Mouse (Mus musculus) stomach, embryonic 16.5 days (tissue): ENCODE data around the gene Myb. TPM values are rescaled to one million over a fixed set of nuclear protein-coding genes. Genes with fewer than 3 reads are reported as not detected.

Source experiments
- ATAC-seq: fragments of 200-750 bp; cut with Nextera tagmentation; 2 replicates; pipeline ENCODE4 v1.8.0; 2017; ENCODE audit warnings: moderate number of reproducible peaks, moderate TSS enrichment; ENCODE audit not compliant: insufficient read depth, low FRiP score
- H3K27ac ChIP-seq: fragments of 300-500 bp; sonication (generic); 2 replicates; pipeline ENCODE4 v1.5.1; 2014; ENCODE audit warnings: low read length
- H3K27me3 ChIP-seq: fragments of 300-500 bp; sonication (generic); 2 replicates; pipeline ENCODE4 v1.6.1; 2014; ENCODE audit warnings: low read length, control low read depth, mixed read lengths; ENCODE audit not compliant: control insufficient read depth, insufficient read depth
- H3K36me3 ChIP-seq: fragments of 300-500 bp; sonication (generic); 2 replicates; pipeline ENCODE4 v1.6.1; 2014; ENCODE audit warnings: low read length; ENCODE audit not compliant: control insufficient read depth, insufficient read depth
- H3K4me1 ChIP-seq: fragments of 300-500 bp; sonication (generic); 2 replicates; pipeline ENCODE4 v1.6.1; 2014; ENCODE audit warnings: low read length, control low read depth, mixed read lengths; ENCODE audit not compliant: control insufficient read depth, insufficient read depth
- H3K4me2 ChIP-seq: fragments of 300-500 bp; sonication (generic); 2 replicates; pipeline ENCODE4 v1.6.1; 2014; ENCODE audit warnings: low read depth, low read length, mixed read lengths
- H3K4me3 ChIP-seq: fragments of 300-500 bp; sonication (generic); replicated peaks from 2 replicates; pipeline ENCODE4 v1.5.1; 2014; ENCODE audit warnings: mild to moderate bottlenecking, low read length
- H3K9ac ChIP-seq: fragments of 300-500 bp; sonication (generic); 2 replicates; pipeline ENCODE4 v1.6.1; 2014; ENCODE audit warnings: low read length
- H3K9me3 ChIP-seq: fragments of 300-500 bp; sonication (generic); replicated peaks from 2 replicates; pipeline ENCODE4 v1.6.1; 2016; ENCODE audit warnings: low read length, control low read depth; ENCODE audit not compliant: control insufficient read depth
- WGBS: fragments of 180-500 bp; shearing (Covaris S2); extraction: QIAGEN DNeasy Blood & Tissue Kit; methylation state at CpG from one replicate; pipeline ENCODE4 v1.1.7; 2014; 5-methylcytosine and 5-hydroxymethylcytosine counted together
- polyA plus RNA-seq: library from polyadenylated mRNA; unstranded; fragments of >200 nt; fragmentation: Nextera tagmentation; extraction: Ambion mirVana; gene quantifications from 2 replicates; pipeline ENCODE4 v1.2.1, GENCODE M21; 2015

The Myb gene
- polyA plus RNA-seq, 1 experiment from 2014 or later = 4.2 TPM

GRCm38 (mm10) chr10:21114459-21114858, 46.3 kb downstream of the Myb start:
- Histone ChIP-seq H3K9ac (no peak overlapping the region), H3K4me3 (no peak overlapping the region), H3K4me2 (no peak overlapping the region), H3K4me1 (no peaks in the 10 kb centered on the region), H3K9me3 (no peaks in the 10 kb centered on the region), H3K27me3 (no peaks in the 10 kb centered on the region), H3K27ac (no peak overlapping the region), H3K36me3 (no peaks in the 10 kb centered on the region)
- ATAC-seq = no peak
- WGBS = 94% methylated on average over 2 of the region's 2 CpGs

- WGBS = 91% methylated on average over 2 of the region's 2 CpGs
- Histone ChIP-seq H3K4me1 (no peaks in the 10 kb centered on the region), H3K27ac (no peak overlapping the region), H3K4me3 (no peak overlapping the region), H3K27me3 (no peaks in the 10 kb centered on the region), H3K4me2 (no peak overlapping the region), H3K9ac (no peak overlapping the region), H3K9me3 (no peaks in the 10 kb centered on the region), H3K36me3 (no peaks in the 10 kb centered on the region)
- ATAC-seq = no peak
Measured at GRCm38 (mm10) chr10:21112689-21113088, 48.1 kb downstream of the Myb start.

- Histone ChIP-seq H3K4me1 (no peaks in the 10 kb centered on the region), H3K36me3 (no peaks in the 10 kb centered on the region), H3K27me3 (no peaks in the 10 kb centered on the region), H3K9ac (no peak overlapping the region), H3K4me2 (no peak overlapping the region), H3K9me3 (no peaks in the 10 kb centered on the region), H3K27ac (no peak overlapping the region), H3K4me3 (no peak overlapping the region)
- 47% methylated on average over 7 of the region's 7 CpGs for WGBS
- ATAC-seq = no peak
Measured at GRCm38 (mm10) chr10:21109337-21110056, 51.3 kb downstream of the Myb start.

GRCm38 (mm10) chr10:21108796-21109195, 52.0 kb downstream of the Myb start:
- 88% methylated on average over 2 of the region's 2 CpGs for WGBS

GRCm38 (mm10) chr10:21108182-21108581, 52.6 kb downstream of the Myb start:
- H3K4me1 ChIP-seq = no peaks in the 10 kb centered on the region
- 83% methylated on average over 5 of the region's 5 CpGs for WGBS
- no peak overlapping the region for H3K4me2 ChIP-seq
- no peak overlapping the region for H3K27ac ChIP-seq
- H3K4me3 ChIP-seq = no peak overlapping the region
- ATAC-seq = no peak
- no peaks in the 10 kb centered on the region for H3K27me3 ChIP-seq
- no peaks in the 10 kb centered on the region for H3K36me3 ChIP-seq
- no peak overlapping the region for H3K9ac ChIP-seq
- no peaks in the 10 kb centered on the region for H3K9me3 ChIP-seq

More at GRCm38 (mm10) chr10:21108796-21109195, 52.0 kb downstream of the Myb start:
- Histone ChIP-seq H3K4me3 (no peak overlapping the region), H3K4me1 (no peaks in the 10 kb centered on the region), H3K27me3 (no peaks in the 10 kb centered on the region), H3K9ac (no peak overlapping the region), H3K4me2 (no peak overlapping the region), H3K36me3 (no peaks in the 10 kb centered on the region), H3K9me3 (no peaks in the 10 kb centered on the region), H3K27ac (no peak overlapping the region)
- no peak for ATAC-seq

GRCm38 (mm10) chr10:21105206-21105605, 55.6 kb downstream of the Myb start:
- no peak overlapping the region for H3K4me2 ChIP-seq
- H3K9ac ChIP-seq = no peak overlapping the region
- no peaks in the 10 kb centered on the region for H3K27me3 ChIP-seq
- H3K27ac ChIP-seq = no peak overlapping the region
- H3K4me1 ChIP-seq = no peaks in the 10 kb centered on the region
- no peaks in the 10 kb centered on the region for H3K9me3 ChIP-seq
- no peaks in the 10 kb centered on the region for H3K36me3 ChIP-seq
- WGBS = 88% methylated on average over 2 of the region's 2 CpGs
- ATAC-seq = no peak
- H3K4me3 ChIP-seq = no peak overlapping the region

- WGBS = 79% methylated on average over 7 of the region's 7 CpGs
- no peaks in the 10 kb centered on the region for H3K4me1 ChIP-seq
Measured at GRCm38 (mm10) chr10:21102689-21103088, 58.1 kb downstream of the Myb start.

GRCm38 (mm10) chr10:21101948-21102347, 58.8 kb downstream of the Myb start:
- H3K9me3 ChIP-seq = no peaks in the 10 kb centered on the region
- H3K27me3 ChIP-seq = no peaks in the 10 kb centered on the region
- WGBS = 49% methylated on average over 4 of the region's 4 CpGs
- H3K4me3 ChIP-seq = no peak overlapping the region
- ATAC-seq = no peak
- H3K9ac ChIP-seq = no peak overlapping the region
- no peak overlapping the region for H3K4me2 ChIP-seq
- H3K27ac ChIP-seq = no peak overlapping the region
- no peaks in the 10 kb centered on the region for H3K4me1 ChIP-seq
- no peaks in the 10 kb centered on the region for H3K36me3 ChIP-seq

More at GRCm38 (mm10) chr10:21102689-21103088, 58.1 kb downstream of the Myb start:
- H3K27me3 ChIP-seq = no peaks in the 10 kb centered on the region
- no peak for ATAC-seq
- H3K9me3 ChIP-seq = no peaks in the 10 kb centered on the region
- H3K9ac ChIP-seq = no peak overlapping the region
- no peaks in the 10 kb centered on the region for H3K36me3 ChIP-seq
- no peak overlapping the region for H3K27ac ChIP-seq
- H3K4me3 ChIP-seq = no peak overlapping the region
- no peak overlapping the region for H3K4me2 ChIP-seq

GRCm38 (mm10) chr10:21100646-21101249, 60.0 kb downstream of the Myb start:
- H3K9me3 ChIP-seq = no peaks in the 10 kb centered on the region
- no peaks in the 10 kb centered on the region for H3K27me3 ChIP-seq

More at GRCm38 (mm10) chr10:21100646-21101249, 60.0 kb downstream of the Myb start:
- no peaks in the 10 kb centered on the region for H3K36me3 ChIP-seq
- H3K27ac ChIP-seq = no peak overlapping the region
- 47% methylated on average over 9 of the region's 9 CpGs for WGBS
- no peak for ATAC-seq
- H3K9ac ChIP-seq = no peak overlapping the region
- no peak overlapping the region for H3K4me2 ChIP-seq
- H3K4me3 ChIP-seq = no peak overlapping the region
- H3K4me1 ChIP-seq = no peaks in the 10 kb centered on the region
